Mouse (Mus musculus): Measurements from ENCODE around the gene Nfkbie.
A peak's percentile ranks its signal among the peaks of the same experiment; 100 is the strongest.

Nfkbie gene

DNA sequence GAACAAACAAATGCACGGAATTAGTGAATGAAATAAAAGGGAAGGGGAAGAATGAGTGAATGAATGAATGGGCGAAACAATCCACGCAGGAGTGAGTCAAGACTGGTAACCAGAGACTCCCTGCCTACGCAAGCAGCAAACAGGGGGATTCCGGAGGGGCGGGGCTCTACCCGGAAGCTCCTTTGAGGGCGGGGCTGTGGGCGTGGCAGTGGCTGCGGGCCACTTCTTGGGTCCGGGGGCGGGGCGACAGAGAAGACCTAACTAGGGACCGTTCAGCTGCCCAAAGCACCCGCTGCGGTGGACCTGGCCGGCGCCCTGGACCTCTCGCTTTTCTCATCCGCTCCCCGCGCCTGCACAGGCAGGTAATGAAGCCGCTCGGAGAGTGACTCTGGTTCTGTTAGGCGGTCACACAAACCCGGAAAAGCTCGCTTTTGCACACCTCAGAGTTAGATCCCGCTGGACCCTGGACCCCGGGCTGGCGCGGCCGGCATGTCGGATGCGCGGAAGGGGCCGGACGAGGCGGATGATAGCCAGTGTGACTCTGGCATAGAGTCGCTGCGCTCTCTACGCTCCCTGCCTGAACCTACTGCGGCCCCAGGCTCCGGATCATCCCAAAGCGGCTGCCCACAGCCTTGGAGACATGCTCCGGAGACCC is at the start of gene Nfkbie:
Nfkbie (plus strand) TSS at position 252 of the 655 bp plus-strand sequence.
- DNase-seq (ENCODE audit: low spot score): peak; percentile 98

- DNase-seq (ENCODE audit: low spot score): no peak
These were observed 49.5 kb upstream of the Nfkbie start for GRCm38 (mm10) chr17:45505941-45506465.

GRCm38 (mm10) chr17:45506700-45507189 is 48.8 kb upstream of the Nfkbie start, which contains the start of gene Aars2:
Aars2 (plus strand) TSS chr17:45506841.
- DNase-seq (ENCODE audit: low spot score): peak; percentile 91

DNA sequence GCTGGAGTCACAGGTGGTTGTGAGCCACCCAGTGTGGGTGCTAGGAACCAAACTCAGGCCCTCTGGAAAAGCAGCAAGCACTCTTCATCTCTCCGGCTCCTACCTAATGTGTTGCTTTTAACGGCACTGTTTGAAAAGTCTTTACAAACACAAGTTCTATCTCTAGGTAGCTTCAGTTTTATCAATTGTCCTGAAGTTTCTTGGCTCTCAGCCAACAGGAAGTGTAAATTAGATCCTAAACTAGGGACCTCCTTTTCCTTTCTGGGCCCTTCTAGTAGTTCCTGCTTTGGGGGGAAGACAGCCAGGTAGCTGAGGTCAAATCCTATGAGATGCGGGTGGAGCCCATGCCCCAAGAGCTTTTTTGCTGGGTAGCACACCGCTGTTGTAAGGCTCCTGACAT is 44.6 kb upstream of the Nfkbie start:
- no peak for DNase-seq (ENCODE audit: low spot score)

GRCm38 (mm10) chr17:45511757-45512156 is 43.7 kb upstream of the Nfkbie start:
- DNase-seq (ENCODE audit: low spot score): no peak

- no peak for DNase-seq (ENCODE audit: low spot score)
These were observed 40.2 kb upstream of the Nfkbie start for GRCm38 (mm10) chr17:45515204-45515726.

DNA sequence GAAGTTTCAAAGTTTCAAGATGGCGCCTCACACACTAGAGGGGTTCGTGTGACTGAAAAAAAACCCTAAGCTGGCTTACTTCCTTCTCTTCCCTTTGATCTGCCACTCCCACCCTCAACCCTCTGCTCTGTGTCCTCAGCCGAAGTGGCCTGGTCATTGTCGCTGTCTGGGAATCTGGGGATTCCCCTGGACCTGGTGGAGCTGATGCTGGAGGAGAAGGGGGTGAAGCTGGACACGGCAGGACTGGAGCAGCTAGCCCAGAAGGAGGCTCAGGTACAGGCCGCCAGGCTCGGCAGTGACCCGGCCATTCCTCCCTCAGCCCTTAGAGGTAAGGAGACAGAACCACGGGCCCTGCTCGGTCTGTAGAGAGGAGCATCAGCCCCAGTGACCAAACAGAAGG is 39.7 kb upstream of the Nfkbie start:
- no peak for DNase-seq (ENCODE audit: low spot score)

GRCm38 (mm10) chr17:45516488-45516887 is 39.0 kb upstream of the Nfkbie start:
- peak; percentile 54 for DNase-seq (ENCODE audit: low spot score)

DNA sequence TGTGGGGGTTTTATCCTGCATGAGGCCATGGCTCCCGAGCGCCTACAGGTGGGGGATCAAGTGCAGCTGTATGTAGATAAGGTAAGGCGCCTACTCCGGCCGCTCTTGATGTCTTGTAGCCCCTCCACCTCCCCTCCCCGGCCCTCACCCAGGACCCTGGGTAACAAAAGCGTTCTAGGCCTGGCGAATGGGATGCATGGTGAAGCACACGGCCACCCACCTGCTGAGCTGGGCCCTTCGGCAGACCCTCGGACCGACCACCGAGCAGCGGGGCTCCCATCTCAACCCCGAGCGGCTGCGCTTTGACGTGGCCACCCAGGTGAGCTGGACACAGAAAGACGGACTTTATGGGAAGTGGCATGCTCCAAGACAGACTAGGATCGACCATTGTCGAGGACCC is 38.4 kb upstream of the Nfkbie start:
- no peak for DNase-seq (ENCODE audit: low spot score)

DNA sequence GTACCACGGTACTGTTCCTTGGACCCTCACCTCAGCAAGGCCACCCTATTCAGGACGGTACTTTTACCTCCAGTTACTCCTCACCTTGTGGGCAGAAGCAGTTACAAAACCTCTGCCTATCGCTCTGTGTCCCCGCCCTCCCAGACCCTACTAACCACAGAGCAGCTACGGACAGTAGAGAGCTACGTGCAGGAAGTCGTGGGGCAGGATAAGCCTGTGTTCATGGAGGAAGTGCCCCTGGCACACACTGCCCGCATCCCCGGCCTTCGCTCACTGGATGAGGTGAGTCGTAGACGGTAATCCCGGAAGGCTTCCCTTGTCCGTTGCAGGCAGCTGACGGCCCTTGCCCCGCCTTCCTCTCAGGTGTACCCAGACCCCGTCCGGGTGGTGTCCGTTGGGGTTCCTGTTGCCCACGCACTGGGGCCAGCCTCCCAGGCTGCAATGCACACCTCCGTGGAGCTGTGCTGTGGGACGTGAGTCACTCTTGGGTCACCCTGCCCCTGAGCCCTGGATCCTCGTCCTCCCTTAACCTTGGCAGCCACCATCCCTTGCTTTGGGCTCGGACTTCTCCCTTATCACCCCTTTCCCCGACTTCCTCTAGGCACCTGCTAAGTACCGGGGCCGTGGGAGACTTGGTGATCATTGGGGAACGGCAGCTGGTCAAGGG is 37.8 kb upstream of the Nfkbie start:
- no peak for DNase-seq (ENCODE audit: low spot score)

DNA sequence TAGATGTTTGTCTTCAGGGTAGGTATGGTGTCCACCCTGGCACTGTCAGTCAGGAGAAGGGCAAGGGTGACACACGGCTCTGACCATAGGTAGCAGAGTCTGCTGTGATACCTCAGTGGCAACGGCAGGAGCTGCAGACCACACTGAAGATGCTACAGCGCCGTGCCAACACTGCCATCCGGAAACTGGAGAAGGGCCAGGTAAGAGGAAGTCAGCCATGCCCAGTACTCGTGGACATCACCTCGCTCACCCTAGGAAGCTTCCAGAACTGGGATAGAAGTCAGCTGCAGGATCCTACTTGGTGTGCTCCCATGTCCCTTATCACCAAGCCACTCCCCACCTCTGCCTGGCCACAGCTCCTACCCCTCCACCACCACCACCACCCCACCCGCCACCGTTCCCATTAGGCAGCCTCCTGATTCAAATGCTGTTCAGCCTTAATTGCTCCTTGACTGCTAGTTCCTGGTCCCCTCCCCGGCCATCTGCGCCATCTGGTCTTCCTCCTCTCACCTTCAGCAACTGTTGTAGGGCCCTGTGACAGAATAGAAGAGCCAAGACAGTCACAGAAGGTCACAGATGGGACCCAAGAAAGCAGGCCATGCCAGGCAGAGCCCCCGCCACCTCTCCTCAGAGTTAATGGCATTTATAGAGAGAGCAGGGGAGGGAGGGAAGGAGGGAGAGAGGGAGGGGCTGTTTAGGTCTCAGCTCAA is 36.6 kb upstream of the Nfkbie start:
- DNase-seq (ENCODE audit: low spot score): no peak

- no peak for DNase-seq (ENCODE audit: low spot score)
These were observed 35.4 kb upstream of the Nfkbie start for GRCm38 (mm10) chr17:45520136-45520535.

DNA sequence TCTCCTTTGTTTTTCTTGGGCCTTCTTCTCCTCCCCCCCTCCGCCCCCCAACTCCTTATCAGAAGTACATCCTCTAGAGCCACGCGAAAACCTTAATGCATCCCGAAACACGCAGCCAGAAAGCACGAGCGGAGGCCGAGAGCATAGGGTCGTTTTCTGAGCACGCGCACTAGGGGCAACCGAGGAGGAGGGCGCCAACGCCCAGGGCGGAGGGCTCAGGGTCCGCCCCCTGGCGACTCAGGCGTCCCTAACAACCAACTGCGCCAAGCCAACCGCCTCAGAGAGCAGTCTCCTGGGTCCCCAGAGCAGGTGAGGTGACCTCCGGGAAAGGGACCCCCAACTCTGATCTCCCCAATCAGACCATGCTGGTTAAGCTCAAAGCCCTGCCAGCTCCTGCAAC is 32.2 kb upstream of the Nfkbie start, which contains the start of gene Tcte1:
Tcte1 (plus strand) TSS at position 172 of the 400 bp plus-strand sequence.
- no peak for DNase-seq (ENCODE audit: low spot score)

- no peak for DNase-seq (ENCODE audit: low spot score)
These were observed 30.5 kb upstream of the Nfkbie start for GRCm38 (mm10) chr17:45524961-45525360.

- DNase-seq (ENCODE audit: low spot score): no peak
These were observed 28.9 kb upstream of the Nfkbie start for GRCm38 (mm10) chr17:45526571-45526970.

DNA sequence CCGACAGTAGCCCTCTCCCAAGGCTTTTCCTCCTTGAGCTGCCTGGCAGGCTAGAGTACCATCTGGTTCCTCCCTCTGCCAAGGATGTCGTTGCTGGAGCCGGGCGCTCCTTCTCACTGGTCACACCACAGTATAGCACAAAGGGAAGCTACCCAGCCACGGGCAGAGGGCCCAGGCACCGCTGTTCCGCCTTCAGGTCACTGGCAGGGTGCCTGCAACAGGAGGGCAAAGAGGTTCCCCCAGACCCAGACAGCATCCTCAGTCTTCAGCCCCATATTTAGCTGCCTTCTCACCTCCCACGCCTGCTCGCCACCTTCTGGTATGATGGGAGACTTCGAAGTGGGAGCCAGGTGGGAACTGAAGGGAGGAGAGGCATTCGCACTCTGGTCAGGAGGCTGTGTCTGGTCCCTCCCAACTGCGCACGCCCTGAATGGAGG is 25.1 kb upstream of the Nfkbie start:
- DNase-seq (ENCODE audit: low spot score): no peak

DNA sequence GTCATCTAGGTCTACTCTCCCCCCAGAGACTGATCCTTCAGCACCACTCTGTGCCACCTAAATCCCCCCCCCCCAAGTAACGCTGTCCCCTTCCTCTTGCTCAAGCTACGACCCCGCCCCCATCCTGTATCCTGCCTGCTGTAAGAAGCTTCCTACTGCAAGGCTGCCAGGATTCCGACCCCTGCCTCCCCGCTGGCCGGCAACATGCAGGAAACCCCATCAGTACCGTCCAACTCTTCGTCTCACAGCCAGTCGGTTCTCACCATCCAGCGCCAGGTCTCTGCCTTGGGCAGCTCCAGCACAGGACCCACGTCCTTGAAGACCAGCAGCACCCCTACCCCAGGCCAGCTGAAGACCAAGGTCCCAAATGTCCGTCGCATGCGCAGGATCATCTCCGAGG is 22.6 kb upstream of the Nfkbie start:
- no peak for DNase-seq (ENCODE audit: low spot score)

DNA sequence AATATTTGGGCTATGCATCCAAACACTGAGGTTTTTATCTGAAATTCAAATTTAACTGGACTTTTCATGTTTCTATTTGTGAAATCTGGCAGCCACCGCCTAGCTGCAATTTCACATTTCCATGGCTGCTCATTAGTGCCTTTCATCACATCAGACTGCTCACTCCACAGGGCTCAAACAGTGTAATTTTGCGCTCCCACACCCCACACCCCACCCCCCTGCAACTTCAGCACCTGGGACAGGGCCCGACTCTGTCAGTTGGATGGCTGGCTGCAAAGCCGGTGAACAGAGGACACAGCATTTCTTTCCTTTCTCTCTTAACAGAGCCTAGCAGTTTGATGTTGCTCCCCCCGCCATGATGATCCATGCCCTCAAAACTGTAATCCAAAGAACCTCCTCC is 19.2 kb upstream of the Nfkbie start:
- no peak for DNase-seq (ENCODE audit: low spot score)

DNA sequence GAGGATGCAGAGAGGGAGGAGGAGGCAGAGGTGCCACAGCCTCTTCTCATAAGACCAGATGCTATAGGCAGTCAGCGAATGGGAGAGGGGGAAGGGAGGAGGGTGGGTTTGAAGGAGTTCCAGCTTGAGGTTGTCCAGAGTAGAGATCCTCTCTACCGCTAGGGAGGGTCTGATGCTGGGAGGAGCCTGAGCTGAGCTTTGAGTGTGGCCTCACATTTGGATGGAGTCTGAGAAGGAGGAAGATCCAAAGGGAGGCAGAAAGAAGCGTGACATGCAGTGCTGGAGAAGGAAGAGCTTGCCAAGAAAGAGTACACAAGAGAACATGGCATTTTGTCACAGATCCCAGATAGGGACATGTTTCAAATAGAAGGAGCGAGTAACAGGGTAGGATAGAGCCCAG is 17.1 kb upstream of the Nfkbie start:
- DNase-seq (ENCODE audit: low spot score): no peak

DNA sequence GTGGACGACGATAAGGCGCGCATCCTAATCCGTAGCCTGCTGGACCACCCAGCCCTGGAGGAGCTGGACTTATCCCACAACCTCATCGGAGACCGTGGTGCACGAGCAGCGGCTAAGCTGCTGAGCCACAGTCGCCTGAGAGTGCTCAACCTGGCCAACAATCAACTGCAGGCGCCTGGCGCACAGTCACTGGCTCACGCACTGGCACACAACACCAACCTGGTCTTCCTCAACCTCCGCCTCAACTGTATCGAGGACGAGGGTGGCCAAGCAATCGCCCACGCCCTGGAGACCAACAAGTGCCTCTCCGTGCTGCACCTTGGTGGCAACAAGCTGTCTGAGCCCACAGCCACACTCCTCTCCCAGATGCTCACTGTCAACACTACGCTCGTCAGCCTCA is 15.8 kb upstream of the Nfkbie start:
- DNase-seq (ENCODE audit: low spot score): no peak

- no peak for DNase-seq (ENCODE audit: low spot score)
These were observed 13.4 kb upstream of the Nfkbie start for GRCm38 (mm10) chr17:45542129-45542528.

- DNase-seq (ENCODE audit: low spot score): no peak
These were observed 12.8 kb upstream of the Nfkbie start for GRCm38 (mm10) chr17:45542705-45543104.
